Mouse (Mus musculus) heart, postnatal 14 days (tissue): ENCODE measurements around the gene Taf9b. TPM values are rescaled to one million over a fixed set of nuclear protein-coding genes. Genes with fewer than 3 reads are reported as not detected.

Experiments
- total RNA-seq, 2 experiments: library from RNA; stranded (reverse); gene quantifications; 2 replicates each; pipeline ENCODE4 v1.2.3; 2021

Gene Taf9b
- total RNA-seq, 2 experiments from 2014 or later, result 8.5 to 10.7 TPM

Other genes with a start within 250 kb of the Taf9b start
- gene Magt1, start 209.3 kb downstream of the Taf9b start, total RNA-seq, result 10 to 100 TPM; 30.2 to 40.6 TPM
- 1,000 to 10,000 TPM; 1,519 to 1,551 TPM for gene Cox7b, start 205.5 kb downstream of the Taf9b start, total RNA-seq
- 10 to 100 TPM in 1 of 2 experiments, 1 to 10 TPM in 1; 9.0 to 10.5 TPM for gene Atp7a, start 193.9 kb downstream of the Taf9b start, total RNA-seq
- gene Tlr13, start 78.0 kb downstream of the Taf9b start, total RNA-seq, result 1 to 10 TPM; 1.5 to 1.7 TPM
- gene Pgk1, start 34.1 kb downstream of the Taf9b start, total RNA-seq, result 100 to 1,000 TPM; 554 to 629 TPM
- gene Fnd3c2, start 34.2 kb upstream of the Taf9b start, total RNA-seq, result not detected